Mouse (Mus musculus) CH12.LX (cell line): ENCODE results near the gene Vsig10.

Experiments used
- CHD2 ChIP-seq: IDR thresholded peaks from 2 replicates; pipeline ENCODE4 v1.6.1; 2011; ENCODE audit warnings: low read length, improper control_type of control experiment
- CTCF ChIP-seq, 2 experiments: IDR thresholded peaks in 1 of 2; conservative IDR thresholded peaks in 1 of 2; 2 replicates each; pipeline ENCODE4 v1.5.1; 2011 to 2012; ENCODE audit warnings: low read depth in 2 of 2, low read length in 2 of 2, improper control_type of control experiment in 1 of 2, inconsistent platforms in 1 of 2, mild to moderate bottlenecking in 1 of 2, moderate library complexity in 1 of 2
- EP300 ChIP-seq: IDR thresholded peaks from 2 replicates; pipeline ENCODE4 v1.6.1; 2011; ENCODE audit warnings: low read length, improper control_type of control experiment
- MAFK ChIP-seq: IDR thresholded peaks from 2 replicates; pipeline ENCODE4 v1.6.1; 2011; ENCODE audit warnings: low read length, improper control_type of control experiment; ENCODE audit not compliant: insufficient replicate concordance
- MAX ChIP-seq: IDR thresholded peaks from 2 replicates; pipeline ENCODE4 v1.6.1; 2011; ENCODE audit warnings: low read length, improper control_type of control experiment
- POLR2AphosphoS2 ChIP-seq: IDR thresholded peaks from 2 replicates; pipeline ENCODE4 v1.6.1; 2011; ENCODE audit warnings: low read depth, low read length, improper control_type of control experiment
- RAD21 ChIP-seq: IDR thresholded peaks from 2 replicates; pipeline ENCODE4 v1.6.1; 2011; ENCODE audit warnings: low read depth, mild to moderate bottlenecking, low read length, improper control_type of control experiment, moderate library complexity
- ZC3H11A ChIP-seq: IDR thresholded peaks from 2 replicates; pipeline ENCODE4 v1.6.1; 2012; ENCODE audit warnings: low read depth, mild to moderate bottlenecking, inconsistent platforms, low read length, improper control_type of control experiment
- ZKSCAN1 ChIP-seq: IDR thresholded peaks from 2 replicates; pipeline ENCODE4 v1.6.1; 2012; ENCODE audit warnings: low read depth, inconsistent platforms, low read length, improper control_type of control experiment, borderline replicate concordance

DNA sequence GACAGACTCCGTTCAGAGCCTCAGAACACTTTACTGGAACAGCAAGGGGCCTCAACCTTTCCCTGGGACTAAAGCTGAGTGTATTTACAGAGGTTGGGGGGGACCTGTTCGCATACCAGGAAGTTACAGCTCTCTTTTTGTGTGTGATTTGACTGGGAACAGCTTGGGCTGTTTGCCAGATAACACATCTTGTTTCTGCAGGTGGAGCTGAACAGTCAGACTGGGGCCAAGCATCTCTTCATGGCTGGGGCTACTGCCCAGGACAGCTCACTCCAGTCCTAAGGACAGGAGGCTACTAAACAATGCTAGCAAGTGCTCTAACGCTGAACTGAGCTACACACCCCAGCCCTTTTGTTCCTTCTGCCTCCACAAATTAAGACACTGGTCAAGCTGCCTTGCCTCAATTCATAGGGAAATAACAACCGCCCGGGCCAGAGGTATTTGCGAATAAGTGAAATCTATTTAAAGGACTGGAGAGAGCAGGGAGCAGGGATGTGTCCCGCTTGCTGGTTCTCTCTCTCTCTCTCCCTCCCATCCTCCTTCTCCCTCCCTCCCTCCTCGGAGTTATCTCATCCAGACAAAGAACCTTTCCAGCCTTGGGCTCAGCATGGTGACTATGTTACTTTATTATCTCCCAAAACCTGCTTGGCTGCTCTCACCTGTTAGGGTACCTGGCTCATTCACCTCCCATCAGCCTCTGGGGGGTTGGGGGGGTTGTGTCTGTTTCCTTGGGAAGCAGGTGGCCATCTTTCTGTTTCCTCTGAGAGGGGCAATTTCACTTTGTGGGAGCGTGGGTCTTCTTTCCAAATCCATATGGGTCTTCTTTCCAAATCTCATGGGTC, 4.1 kb upstream of the Vsig10 start:
- TF ChIP-seq MAFK (no peak), CHD2 (no peak), MAX (no peak), CTCF (conservative IDR thresholded peaks at IDR 0.05 in 1 of 2, IDR thresholded peaks at IDR 0.05 in 1 of 2; ENCODE audit: low read depth in 2 of 2, low read length in 2 of 2) (no peak), RAD21 (no peak), EP300 (no peak), ZC3H11A (no peak), POLR2AphosphoS2 (no peak), ZKSCAN1 (no peak)
